Mouse (Mus musculus): Measurements from ENCODE around the gene Ugt1a6b. TPM values are rescaled to one million over a fixed set of nuclear protein-coding genes. Genes with fewer than 3 reads are reported as not detected.

The Ugt1a6b gene
- not detected for total RNA-seq (2023)

GRCm38 (mm10) chr1:88103019-88103418, at the start of gene Ugt1a6b:
Gene Ugt1a6b (plus strand): TSS chr1:88103252.

GRCm38 (mm10) chr1:88055088-88055487, 48.0 kb upstream of the Ugt1a6b start, which contains the start of gene Ugt1a10:
Gene Ugt1a10 (plus strand): TSS chr1:88055388.

GRCm38 (mm10) chr1:88070495-88070894, 32.6 kb upstream of the Ugt1a6b start, which contains the start of gene Ugt1a9:
Gene Ugt1a9 (plus strand): TSS chr1:88070800.

GRCm38 (mm10) chr1:88087513-88087912, 15.5 kb upstream of the Ugt1a6b start, which contains the start of gene Ugt1a8:
Gene Ugt1a8 (plus strand): TSS chr1:88087813.

GRCm38 (mm10) chr1:88094941-88095492, 8.0 kb upstream of the Ugt1a6b start, which contains the start of gene Ugt1a7c:
Gene Ugt1a7c (plus strand): TSS chr1:88095062.

GRCm38 (mm10) chr1:88134457-88135011, 31.5 kb downstream of the Ugt1a6b start, which contains the start of gene Ugt1a6a:
Gene Ugt1a6a (plus strand): TSS chr1:88134809.

GRCm38 (mm10) chr1:88165711-88166110, 62.7 kb downstream of the Ugt1a6b start, which contains the start of gene Ugt1a5:
Gene Ugt1a5 (plus strand): TSS chr1:88166012.

GRCm38 (mm10) chr1:88200456-88200855, 97.4 kb downstream of the Ugt1a6b start, which contains the start of gene Ugt1a2:
Gene Ugt1a2 (plus strand): TSS chr1:88200601.

GRCm38 (mm10) chr1:88205294-88205922, 102.4 kb downstream of the Ugt1a6b start, which contains the start of gene Dnajb3:
Gene Dnajb3 (minus strand): TSS chr1:88205782.

GRCm38 (mm10) chr1:88211812-88212211, 108.8 kb downstream of the Ugt1a6b start, which contains the start of gene Ugt1a1:
Gene Ugt1a1 (plus strand): TSS chr1:88211959.

GRCm38 (mm10) chr1:88226670-88227379, 123.8 kb downstream of the Ugt1a6b start, which contains the start of gene Mroh2a:
Gene Mroh2a (plus strand): TSS chr1:88226986.

Other genes starting within 250 kb of the Ugt1a6b start
- gene Dgkd, start 250.0 kb upstream of the Ugt1a6b start, total RNA-seq (2023) = 199 TPM
- gene Usp40, start 94.7 kb upstream of the Ugt1a6b start, total RNA-seq (2023) = 19.4 TPM
- not detected for gene Ugt1a10, start 47.9 kb upstream of the Ugt1a6b start, total RNA-seq (2023)
- not detected for gene Ugt1a9, start 32.5 kb upstream of the Ugt1a6b start, total RNA-seq (2023)
- not detected for gene Ugt1a8, start 15.4 kb upstream of the Ugt1a6b start, total RNA-seq (2023)
- gene Ugt1a7c, start 8.2 kb upstream of the Ugt1a6b start, total RNA-seq (2023) = 0.34 TPM
- gene Ugt1a6a, start 31.6 kb downstream of the Ugt1a6b start, total RNA-seq (2023) = 1.2 TPM
- not detected for gene Ugt1a5, start 62.8 kb downstream of the Ugt1a6b start, total RNA-seq (2023)
- not detected for gene Ugt1a2, start 97.3 kb downstream of the Ugt1a6b start, total RNA-seq (2023)
- gene Dnajb3, start 102.5 kb downstream of the Ugt1a6b start, total RNA-seq (2023) = 1.0 TPM
- not detected for gene Ugt1a1, start 108.7 kb downstream of the Ugt1a6b start, total RNA-seq (2023)
- gene Mroh2a, start 123.7 kb downstream of the Ugt1a6b start, total RNA-seq (2023) = not detected
- gene Hjurp, start 174.4 kb downstream of the Ugt1a6b start, total RNA-seq (2023) = 111 TPM
- gene Trpm8, start 174.4 kb downstream of the Ugt1a6b start, total RNA-seq (2023) = not detected